Mouse (Mus musculus) heart, embryonic 12.5 days (tissue): ENCODE measurements around the gene Galnt14. TPM values are rescaled to one million over a fixed set of nuclear protein-coding genes. Genes with fewer than 3 reads are reported as not detected.

Experiments
- ATAC-seq: fragments of 200-750 bp; cut with Nextera tagmentation; 2 replicates; pipeline ENCODE4 v1.8.0; 2017; ENCODE audit warnings: moderate TSS enrichment, moderate library complexity; ENCODE audit not compliant: insufficient number of reproducible peaks, low FRiP score
- H3K27ac ChIP-seq: fragments of 300-500 bp; sonication (generic); 2 replicates; pipeline ENCODE4 v1.5.1; 2016; ENCODE audit warnings: mild to moderate bottlenecking, moderate library complexity; ENCODE audit not compliant: poor library complexity, severe bottlenecking
- H3K27me3 ChIP-seq: fragments of 300-500 bp; sonication (generic); replicated peaks from 2 replicates; pipeline ENCODE4 v1.6.1; 2016; ENCODE audit warnings: mild to moderate bottlenecking, moderate library complexity
- H3K36me3 ChIP-seq: fragments of 300-500 bp; sonication (generic); 2 replicates; pipeline ENCODE4 v1.6.1; 2016; ENCODE audit warnings: mild to moderate bottlenecking, moderate library complexity
- H3K4me1 ChIP-seq: fragments of 300-500 bp; sonication (generic); replicated peaks from 2 replicates; pipeline ENCODE4 v1.6.1; 2016; ENCODE audit warnings: mild to moderate bottlenecking
- H3K4me2 ChIP-seq: fragments of 300-500 bp; sonication (generic); 2 replicates; pipeline ENCODE4 v1.6.1; 2016; ENCODE audit warnings: mild to moderate bottlenecking, moderate library complexity
- H3K4me3 ChIP-seq: fragments of 300-500 bp; sonication (generic); 2 replicates; pipeline ENCODE4 v1.5.1; 2016; ENCODE audit warnings: mild to moderate bottlenecking
- H3K9ac ChIP-seq: fragments of 300-500 bp; sonication (generic); 2 replicates; pipeline ENCODE4 v1.6.1; 2016; ENCODE audit warnings: mild to moderate bottlenecking, moderate library complexity
- H3K9me3 ChIP-seq: fragments of 300-500 bp; sonication (generic); replicated peaks from 2 replicates; pipeline ENCODE4 v1.6.1; 2016; ENCODE audit warnings: mild to moderate bottlenecking, moderate library complexity
- WGBS: fragments of 180-500 bp; shearing (Covaris S2); methylation state at CpG from one replicate; pipeline ENCODE4 v1.1.7; 2016; 5-methylcytosine and 5-hydroxymethylcytosine counted together
- polyA plus RNA-seq: library from polyadenylated mRNA; unstranded; fragments of >200 nt; fragmentation: Nextera tagmentation; extraction: Ambion mirVana; gene quantifications from 2 replicates; pipeline ENCODE4 v1.2.1, GENCODE M21; 2016

Galnt14 gene
- polyA plus RNA-seq, 1 experiment from 2014 or later = 0.82 TPM

GRCm38 (mm10) chr17:73452151-73452760 is 258.0 kb downstream of the Galnt14 start:
- Histone ChIP-seq H3K27ac (no peak overlapping the region), H3K36me3 (no peaks in the 10 kb centered on the region), H3K27me3 (no peaks in the 10 kb centered on the region), H3K9me3 (no peaks in the 10 kb centered on the region), H3K4me1 (no peaks in the 10 kb centered on the region), H3K4me2 (no peak overlapping the region), H3K4me3 (no peak overlapping the region), H3K9ac (no peak overlapping the region)
- WGBS = 77% methylated on average over 4 of the region's 4 CpGs
- ATAC-seq = no peak

GRCm38 (mm10) chr17:73449104-73449503 is 261.1 kb downstream of the Galnt14 start:
- no peak overlapping the region for H3K4me2 ChIP-seq
- H3K27me3 ChIP-seq = no peaks in the 10 kb centered on the region
- no peak overlapping the region for H3K27ac ChIP-seq
- no peaks in the 10 kb centered on the region for H3K4me1 ChIP-seq
- ATAC-seq = no peak
- H3K9me3 ChIP-seq = no peaks in the 10 kb centered on the region
- no peaks in the 10 kb centered on the region for H3K36me3 ChIP-seq
- H3K9ac ChIP-seq = no peak overlapping the region
- no peak overlapping the region for H3K4me3 ChIP-seq

Other genes with a start within 250 kb of the Galnt14 start
- 2.6 and 4.5 TPM in 2 replicates for gene Ehd3, start 93.7 kb upstream of the Galnt14 start, polyA plus RNA-seq
- 0.17 and 0.23 TPM in 2 replicates for gene Xdh, start 239.7 kb upstream of the Galnt14 start, polyA plus RNA-seq